Mouse (Mus musculus) lung, embryonic 14.5 days (tissue): Measurements from ENCODE around the gene Pde1b. TPM values are rescaled to one million over a fixed set of nuclear protein-coding genes. Genes with fewer than 3 reads are reported as not detected.

Experiments used
- ATAC-seq: fragments of 200-750 bp; cut with Nextera tagmentation; 2 replicates; pipeline ENCODE4 v1.8.0; 2017; ENCODE audit warnings: mild to moderate bottlenecking, moderate TSS enrichment, moderate library complexity; ENCODE audit not compliant: insufficient read depth
- DNase-seq: peaks from one replicate; pipeline ENCODE4 v3.0.0-alpha.2; 2015
- H3K27ac ChIP-seq: fragments of 300-500 bp; sonication (generic); 2 replicates; pipeline ENCODE4 v1.5.1; 2014; ENCODE audit warnings: low read depth, mild to moderate bottlenecking, moderate library complexity
- H3K27me3 ChIP-seq: fragments of 300-500 bp; sonication (generic); 2 replicates; pipeline ENCODE4 v1.6.1; 2014; ENCODE audit warnings: low read length, control low read depth; ENCODE audit not compliant: insufficient read depth
- H3K36me3 ChIP-seq: fragments of 300-500 bp; sonication (generic); 2 replicates; pipeline ENCODE4 v1.6.1; 2014; ENCODE audit warnings: control low read depth; ENCODE audit not compliant: insufficient read depth
- H3K4me1 ChIP-seq: fragments of 300-500 bp; sonication (generic); 2 replicates; pipeline ENCODE4 v1.6.1; 2014; ENCODE audit warnings: antibody characterized with exemption, control low read depth; ENCODE audit not compliant: insufficient read depth
- H3K4me2 ChIP-seq: fragments of 300-500 bp; sonication (generic); 2 replicates; pipeline ENCODE4 v1.6.1; 2014; ENCODE audit warnings: mild to moderate bottlenecking
- H3K4me3 ChIP-seq: fragments of 300-500 bp; sonication (generic); 2 replicates; pipeline ENCODE4 v1.5.1; 2014; ENCODE audit warnings: low read depth, low read length
- H3K9ac ChIP-seq: fragments of 300-500 bp; sonication (generic); 2 replicates; pipeline ENCODE4 v1.6.1; 2014
- H3K9me3 ChIP-seq: fragments of 300-500 bp; sonication (generic); 2 replicates; pipeline ENCODE4 v1.6.1; 2016; ENCODE audit warnings: low read depth, low read length, control low read depth
- CTCF ChIP-seq: IDR thresholded peaks from 2 replicates; pipeline ENCODE4 v1.5.1; 2016; ENCODE audit warnings: antibody characterized with exemption, low read depth
- WGBS: fragments of 180-500 bp; shearing (Covaris S2); extraction: QIAGEN DNeasy Blood & Tissue Kit; methylation state at CpG from one replicate; pipeline ENCODE4 v1.1.7; 2014; 5-methylcytosine and 5-hydroxymethylcytosine counted together
- polyA plus RNA-seq: library from polyadenylated mRNA; unstranded; fragments of >200 nt; fragmentation: Nextera tagmentation; extraction: Ambion mirVana; gene quantifications from 2 replicates; pipeline ENCODE4 v1.2.1, GENCODE M21; 2014

Gene Pde1b
- polyA plus RNA-seq, 1 experiment from 2014 or later: 2.5 TPM

DNA sequence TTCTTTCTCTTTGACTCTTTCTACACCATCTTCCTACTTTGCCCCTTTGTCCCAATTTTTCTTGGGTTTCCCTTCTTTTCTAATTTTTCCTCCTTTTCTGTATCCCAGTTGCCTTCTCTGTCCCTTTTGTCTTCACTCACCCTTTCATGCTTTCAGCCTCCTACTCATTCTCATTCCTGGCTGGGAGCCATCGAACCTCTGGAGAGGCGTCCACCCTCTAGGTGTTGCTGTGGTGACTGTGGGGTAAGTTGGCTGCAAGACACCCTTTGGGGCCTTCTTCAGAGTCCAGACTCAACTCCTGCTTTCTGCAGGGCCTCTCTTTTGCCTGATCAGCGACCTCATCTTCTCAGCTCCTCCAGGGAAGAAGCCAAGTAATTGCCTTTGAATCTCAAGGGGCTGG, 6.5 kb downstream of the Pde1b start:
- WGBS: 36% methylated on average over 3 of the region's 3 CpGs
- DNase-seq (no peak), ATAC-seq (no peak)
- Histone ChIP-seq H3K9me3 (no peaks in the 10 kb centered on the region), H3K36me3 (no peaks in the 10 kb centered on the region), H3K9ac (no peak overlapping the region), H3K4me3 (no peak overlapping the region), H3K4me2 (no peak overlapping the region), H3K27ac (no peak overlapping the region), H3K4me1 (peaks cover 5% of the 10 kb centered on the region; the same call in 1 of the 2 replicates), H3K27me3 (peaks cover 11% of the 10 kb centered on the region; the same call in 1 of the 2 replicates)
- TF ChIP-seq CTCF: no peak

DNA sequence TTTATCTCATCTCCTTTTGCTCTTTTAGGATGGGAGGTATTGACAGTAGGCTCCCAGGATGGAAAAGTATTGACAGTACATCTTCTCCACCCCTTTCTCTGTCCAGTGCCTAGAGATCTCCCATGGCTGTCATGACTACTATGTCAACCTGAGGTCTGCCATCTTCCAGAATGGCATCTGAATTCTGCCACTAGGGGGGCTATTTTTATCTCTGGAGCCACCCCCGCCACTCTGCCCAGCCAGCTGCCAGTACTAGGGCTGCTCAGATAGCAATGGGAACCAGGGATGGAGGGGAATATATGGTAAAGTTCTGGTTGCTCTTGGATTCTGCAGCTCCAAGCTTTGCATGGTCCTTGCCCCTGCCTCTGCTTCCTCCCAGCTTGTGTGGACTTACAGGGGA, 8.8 kb downstream of the Pde1b start:
- Histone ChIP-seq H3K4me1 (peaks cover 5% of the 10 kb centered on the region; the same call in 1 of the 2 replicates), H3K9me3 (no peaks in the 10 kb centered on the region), H3K27me3 (no peaks in the 10 kb centered on the region; the same call in 1 of the 2 replicates), H3K27ac (no peak overlapping the region), H3K36me3 (no peaks in the 10 kb centered on the region), H3K9ac (no peak overlapping the region), H3K4me3 (no peak overlapping the region), H3K4me2 (no peak overlapping the region)
- DNase-seq: no peak
- no peak for TF ChIP-seq CTCF
- 64% methylated on average over 1 of the region's 1 CpGs for WGBS
- ATAC-seq: no peak

DNA sequence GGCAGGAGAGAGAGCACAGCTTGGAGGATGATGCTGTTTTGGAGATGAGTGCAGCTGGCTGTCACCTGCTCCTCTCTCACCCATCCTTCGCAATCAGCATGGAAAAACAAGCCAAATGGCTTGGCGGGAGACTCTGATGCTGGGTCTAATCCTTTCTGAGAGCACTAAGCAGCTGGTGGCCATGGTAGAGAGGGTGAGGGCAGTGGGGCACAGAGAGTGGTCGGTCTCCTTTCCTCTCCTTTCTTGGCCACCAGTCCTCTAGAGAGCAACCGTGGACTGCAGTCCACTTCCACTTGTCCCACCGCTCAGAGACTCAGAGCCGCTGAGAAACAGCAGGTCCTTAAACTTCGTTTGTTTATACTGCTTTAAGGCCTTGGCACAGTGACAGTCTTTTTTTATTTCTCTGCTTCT, 10.8 kb downstream of the Pde1b start:
- Histone ChIP-seq H3K9ac (no peak overlapping the region), H3K27ac (no peak overlapping the region), H3K4me3 (no peak overlapping the region), H3K36me3 (no peaks in the 10 kb centered on the region), H3K4me2 (peak overlapping the region; percentile 60), H3K4me1 (peaks cover 5% of the 10 kb centered on the region; the same call in 1 of the 2 replicates), H3K9me3 (no peaks in the 10 kb centered on the region), H3K27me3 (no peaks in the 10 kb centered on the region; the same call in 1 of the 2 replicates)
- DNase-seq (no peak), ATAC-seq (peak; percentile 88)
- TF ChIP-seq CTCF: no peak
- 7% methylated on average over 7 of the region's 7 CpGs for WGBS

DNA sequence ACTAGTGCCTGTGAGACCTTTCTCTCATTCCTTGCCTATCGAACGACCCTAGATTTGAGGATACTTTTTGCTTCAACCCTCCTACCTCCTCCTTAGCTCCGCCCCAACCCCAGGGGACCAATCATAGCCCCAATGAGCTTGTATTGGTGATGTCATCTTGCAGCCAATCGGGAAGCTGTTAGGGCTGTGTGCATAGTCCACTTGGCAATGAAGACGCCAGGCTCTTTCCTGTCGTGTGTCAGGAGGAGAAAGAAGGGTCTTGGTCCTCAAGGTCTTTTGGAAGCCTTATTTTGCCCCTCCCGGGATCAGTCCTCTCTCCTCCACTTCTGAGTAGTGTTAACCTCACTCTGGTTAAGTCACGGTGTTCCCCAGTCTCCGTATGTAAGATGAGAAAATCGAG, 11.3 kb downstream of the Pde1b start:
- Histone ChIP-seq H3K4me2 (peak overlapping the region; percentile 60), H3K36me3 (no peaks in the 10 kb centered on the region), H3K4me3 (peak overlapping the region; percentile 19), H3K9me3 (no peaks in the 10 kb centered on the region), H3K27me3 (no peaks in the 10 kb centered on the region; the same call in 1 of the 2 replicates), H3K4me1 (peaks cover 5% of the 10 kb centered on the region; the same call in 1 of the 2 replicates), H3K9ac (no peak overlapping the region), H3K27ac (no peak overlapping the region)
- TF ChIP-seq CTCF: no peak
- ATAC-seq (peak; percentile 99), DNase-seq (peak; percentile 88)
- 3% methylated on average over 10 of the region's 10 CpGs for WGBS

DNA sequence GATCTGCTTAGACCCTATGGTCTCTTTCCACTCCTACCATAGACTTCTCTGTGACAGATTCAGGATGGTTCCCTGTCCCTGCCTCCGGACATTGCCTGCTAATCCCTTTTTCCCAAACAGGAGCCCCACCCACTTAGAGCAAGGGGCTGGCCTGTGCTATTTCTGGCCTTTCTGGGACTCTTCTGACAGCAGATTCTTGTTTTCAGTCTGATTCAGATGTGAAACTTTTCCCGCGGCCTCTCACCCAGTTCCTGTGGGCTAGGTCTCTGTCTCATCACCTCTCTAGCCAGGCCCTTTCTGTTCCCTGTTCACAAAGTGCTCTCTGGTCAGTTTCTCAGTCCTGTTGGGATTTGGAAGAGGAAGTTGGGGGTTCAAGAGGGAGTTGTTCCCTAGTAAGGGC, 12.1 kb downstream of the Pde1b start:
- ATAC-seq (no peak), DNase-seq (no peak)
- Histone ChIP-seq H3K4me2 (peak overlapping the region; percentile 60; the same call in 1 of the 2 replicates), H3K36me3 (no peaks in the 10 kb centered on the region), H3K4me1 (peaks cover 5% of the 10 kb centered on the region; the same call in 1 of the 2 replicates), H3K27me3 (no peaks in the 10 kb centered on the region; the same call in 1 of the 2 replicates), H3K9ac (no peak overlapping the region), H3K9me3 (no peaks in the 10 kb centered on the region), H3K27ac (no peak overlapping the region), H3K4me3 (no peak overlapping the region)
- WGBS: 44% methylated on average over 3 of the region's 3 CpGs
- no peak for TF ChIP-seq CTCF

DNA sequence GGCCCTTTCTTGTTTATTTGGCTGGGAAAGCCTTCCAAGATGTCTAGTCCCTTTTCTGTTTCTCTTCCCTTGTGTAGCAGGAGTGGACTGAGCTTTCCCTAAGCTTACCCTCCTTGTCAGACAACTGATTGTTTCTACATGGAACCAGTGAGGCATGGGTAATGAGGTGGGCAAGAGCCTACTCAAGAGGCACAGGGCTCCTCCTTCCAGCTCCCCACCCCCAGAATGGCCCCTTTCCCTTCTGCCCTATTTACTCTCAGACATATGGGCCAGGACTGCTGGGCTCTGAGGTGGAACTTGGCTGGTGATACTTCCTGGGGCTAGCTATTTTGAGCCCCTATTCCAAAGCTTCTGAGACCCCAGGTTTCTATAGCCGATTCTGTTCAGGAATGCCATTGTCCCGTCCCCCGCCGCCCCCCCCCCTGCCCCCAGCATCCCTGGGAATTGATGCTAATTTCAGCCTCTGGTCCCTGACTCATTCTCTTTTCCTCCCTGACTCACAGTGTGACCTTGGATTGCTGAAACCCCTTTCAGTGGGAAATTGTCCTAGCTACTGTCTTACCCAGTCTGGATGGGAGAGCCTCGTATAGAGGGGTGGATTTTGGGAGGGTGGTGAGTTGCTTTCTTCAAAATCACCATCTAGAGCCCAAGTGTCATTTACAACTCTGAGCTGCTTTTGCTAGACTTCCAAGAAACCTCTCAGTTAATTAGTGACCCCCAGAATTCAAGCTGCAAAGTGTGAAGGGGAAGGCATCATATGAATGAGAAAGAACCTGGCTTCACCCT, 16.0 kb downstream of the Pde1b start:
- WGBS: 19% methylated on average over 3 of the region's 5 CpGs
- no peak overlapping the region for H3K4me3 ChIP-seq
- H3K27ac ChIP-seq: no peak overlapping the region

More for the DNA sequence above, 16.0 kb downstream of the Pde1b start:
- Histone ChIP-seq H3K9me3 (no peaks in the 10 kb centered on the region), H3K27me3 (no peaks in the 10 kb centered on the region), H3K36me3 (no peaks in the 10 kb centered on the region), H3K4me1 (no peaks in the 10 kb centered on the region), H3K9ac (no peak overlapping the region), H3K4me2 (no peak overlapping the region)
- ATAC-seq: no peak
- no peak for TF ChIP-seq CTCF
- no peak for DNase-seq
